14 mouse cellular contexts compared by ENCODE assay signal in genomic region chr2:153338361-153339350, GRCm38 (mm10). TPM values are rescaled to one million over a fixed set of nuclear protein-coding genes. Genes with fewer than 3 reads are reported as not detected.
A peak's percentile ranks its signal among the peaks of the same experiment; 100 is the strongest.
DNase-seq lines count a peak whose midpoint lies in the region; ATAC-seq and TF ChIP-seq lines count a peak whose summit lies in the region.
"Had no signal": no experiment of that assay in that cellular context is flagged by ENCODE, and none has a peak within 500 bp of the region (broad histone marks: within the 10 kb centered on the region; RNA-seq: fewer than 3 reads in every experiment).

No protein-coding gene starts in this region.

- TF ChIP-seq EP300 in lung, postnatal 0 days (IDR thresholded peaks at IDR 0.05): 0 out of 2 replicates have a peak, but pooled peaks have one; percentile 41

- H3K27me3 ChIP-seq in lung, postnatal 0 days (replicated peaks; ENCODE audit: insufficient read depth, low read length): no peaks in the 10 kb centered on the region
- H3K27me3 ChIP-seq: kidney, embryonic 15.5 days; midbrain, embryonic 13.5 days; neural tube, embryonic 13.5 days had no signal

- WGBS in lung, postnatal 0 days: 67% methylated on average over 9 of the region's 9 CpGs

- H3K27ac ChIP-seq in lung, postnatal 0 days (ENCODE audit: low read length): peak overlapping the region; percentile 20; the same call in 1 of the 2 replicates
- H3K27ac ChIP-seq: kidney, embryonic 15.5 days; midbrain, embryonic 13.5 days; neural tube, embryonic 13.5 days had no signal

- no peaks in the 10 kb centered on the region for H3K36me3 ChIP-seq in lung, postnatal 0 days (ENCODE audit: insufficient read depth, low read length)

- no peak overlapping the region for H3K4me2 ChIP-seq in lung, postnatal 0 days (replicated peaks; ENCODE audit: low read depth, low read length)
- H3K4me2 ChIP-seq: kidney, embryonic 15.5 days; midbrain, embryonic 13.5 days; neural tube, embryonic 13.5 days had no signal

- H3K9ac ChIP-seq in lung, postnatal 0 days (replicated peaks; ENCODE audit: low read depth): no peak overlapping the region
- H3K9ac ChIP-seq: kidney, embryonic 15.5 days; midbrain, embryonic 13.5 days; neural tube, embryonic 13.5 days had no signal

- no peak overlapping the region for H3K4me3 ChIP-seq in lung, postnatal 0 days (ENCODE audit: low read depth, low read length)
- H3K4me3 ChIP-seq: kidney, embryonic 15.5 days; midbrain, embryonic 13.5 days; neural tube, embryonic 13.5 days had no signal

- H3K9me3 ChIP-seq in lung, postnatal 0 days (ENCODE audit: low read length): no peaks in the 10 kb centered on the region
- H3K9me3 ChIP-seq: G1E; kidney, embryonic 15.5 days; midbrain, embryonic 13.5 days; neural tube, embryonic 13.5 days had no signal

- H3K4me1 ChIP-seq in lung, postnatal 0 days (ENCODE audit: insufficient read depth, low read depth, low read length): peaks cover 10% of the 10 kb centered on the region; the same call in 1 of the 2 replicates
- H3K4me1 ChIP-seq: midbrain, embryonic 13.5 days; neural tube, embryonic 13.5 days had no signal

- TF ChIP-seq CTCF in lung, postnatal 0 days (IDR thresholded peaks at IDR 0.05): 0 out of 2 replicates have a peak, but pooled peaks have one; percentile 12

- ATAC-seq in lung, postnatal 0 days: peak; percentile 61
- ATAC-seq: midbrain, embryonic 13.5 days had no signal

- DNase-seq in lung, postnatal 0 days (ENCODE audit: low spot score): peak; percentile 75
- no peak for DNase-seq in lung, postnatal 14 days
- peak; percentile 81 for DNase-seq in NIH3T3 (ENCODE audit: low read depth)
- DNase-seq in fibroblast of lung, adult 2 months (ENCODE audit: low read depth): peak; percentile 87
- DNase-seq in c-Kit-positive CD71-positive TER-119-positive erythroid progenitor cells, embryonic 14.5 days (ENCODE audit: low spot score): no peak
- no peak for DNase-seq in layer of hippocampus, adult 9-10 months (ENCODE audit: low spot score)
- no peak for DNase-seq in kidney, postnatal 36 days
- DNase-seq: cerebellum, postnatal 36 days; layer of hippocampus, adult 9-11 months; thymus, postnatal 36 days had no signal

RNA-seq across cellular contexts. Expression of gene Asxl1, which starts 7.0 kb away (rescaled TPM):
- 10.3 and 12.1 TPM in 2 replicates for polyA plus RNA-seq in lung, postnatal 0 days (2015; fragmentation: Nextera tagmentation; extraction: Ambion mirVana)

RNA-seq across cellular contexts. Expression of gene Kif3b, which starts 47.4 kb away (rescaled TPM):
- 4.7 and 5.2 TPM in 2 replicates for polyA plus RNA-seq in lung, postnatal 0 days (2015; fragmentation: Nextera tagmentation; extraction: Ambion mirVana)

Comparison
In these comparisons a context has a peak if more than half of its experiments do, and no peak if none do; other contexts are left out.
1. DNase-seq: peak in lung, postnatal 0 days (single experiment), NIH3T3 (single experiment) and fibroblast of lung, adult 2 months (single experiment); none in lung, postnatal 14 days (single experiment), c-Kit-positive CD71-positive TER-119-positive erythroid progenitor cells, embryonic 14.5 days (single experiment), layer of hippocampus, adult 9-10 months (single experiment) and kidney, postnatal 36 days (0 of 2).